Mouse (Mus musculus) brain, embryonic 14.5 days (tissue): ENCODE measurements around the gene Hint3.

ENCODE experiments used
- CTCF ChIP-seq: fragments of 200-500 bp; IDR thresholded peaks from 2 replicates; pipeline ENCODE4 v1.5.1; 2012; ENCODE audit warnings: inconsistent platforms, mild to moderate bottlenecking, moderate library complexity, borderline replicate concordance; ENCODE audit not compliant: insufficient read depth, insufficient read length; ENCODE audit errors: extremely low read depth
- POLR2A ChIP-seq: fragments of 200-500 bp; IDR thresholded peaks from 2 replicates; pipeline ENCODE4 v1.6.1; 2012; ENCODE audit warnings: mild to moderate bottlenecking, inconsistent platforms, borderline replicate concordance; ENCODE audit not compliant: poor library complexity, insufficient read depth, insufficient read length, severe bottlenecking; ENCODE audit errors: extremely low read depth

DNA sequence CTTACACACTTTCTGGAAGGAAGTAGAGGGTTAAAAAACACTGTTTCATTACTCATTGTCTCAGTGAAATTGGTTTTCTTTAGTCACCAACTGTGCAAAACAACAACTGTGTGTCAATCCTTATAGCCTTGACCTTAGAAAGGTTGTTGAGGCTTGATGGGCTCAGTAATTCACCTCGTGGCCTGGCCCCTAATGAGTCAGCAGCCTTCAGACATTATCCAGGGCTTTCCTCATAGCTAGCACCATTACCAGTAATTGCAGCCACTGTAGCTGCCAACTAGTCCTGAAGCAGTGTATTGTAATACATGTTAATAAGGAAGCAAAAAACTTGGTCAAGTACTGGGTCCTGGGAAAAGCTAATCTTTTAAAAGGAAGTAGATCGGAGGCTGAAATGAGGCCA is 48.6 kb upstream of the Hint3 start:
- TF ChIP-seq CTCF (no peak), POLR2A (no peak)
